Mouse (Mus musculus): ENCODE measurements around the gene Gm27027.

Gene Gm27027

GRCm38 (mm10) chr2:93996254-93996653 lies at the start of gene Gm27027:
TSS of gene Gm27027 (minus strand) at chr2:93996354.
- DNase-seq (ENCODE audit: low spot score in 2 of 2): no peak

GRCm38 (mm10) chr2:94045411-94046090 lies 49.4 kb upstream of the Gm27027 start:
- no peak for DNase-seq (ENCODE audit: low spot score in 2 of 2)

- DNase-seq (ENCODE audit: low spot score in 2 of 2): no peak
These were observed 48.0 kb upstream of the Gm27027 start for GRCm38 (mm10) chr2:94044174-94044573.

- DNase-seq (ENCODE audit: low spot score in 2 of 2): no peak
These were observed 47.5 kb upstream of the Gm27027 start for GRCm38 (mm10) chr2:94043662-94044061.

- no peak for DNase-seq (ENCODE audit: low spot score in 2 of 2)
These were observed 46.3 kb upstream of the Gm27027 start for GRCm38 (mm10) chr2:94042461-94042860.

- DNase-seq (ENCODE audit: low spot score in 2 of 2): no peak
These were observed 44.4 kb upstream of the Gm27027 start for GRCm38 (mm10) chr2:94040391-94041125.

GRCm38 (mm10) chr2:94035428-94036331 lies 39.5 kb upstream of the Gm27027 start:
- peak; percentile 28 to 71 for DNase-seq (ENCODE audit: low spot score in 2 of 2)

- no peak for DNase-seq (ENCODE audit: low spot score in 2 of 2)
These were observed 34.4 kb upstream of the Gm27027 start for GRCm38 (mm10) chr2:94030602-94031001.

GRCm38 (mm10) chr2:94024637-94025036 lies 28.5 kb upstream of the Gm27027 start:
- DNase-seq (ENCODE audit: low spot score in 2 of 2): no peak

GRCm38 (mm10) chr2:94010335-94011291 lies 14.5 kb upstream of the Gm27027 start, which contains the start of gene Alkbh3:
TSS of gene Alkbh3 (minus strand) at chr2:94010807.
- DNase-seq (ENCODE audit: low spot score in 2 of 2): peak; percentile 87 to 93

GRCm38 (mm10) chr2:94002331-94002730 lies 6.2 kb upstream of the Gm27027 start:
- DNase-seq (ENCODE audit: low spot score in 2 of 2): peak; percentile 74 to 91

- DNase-seq (ENCODE audit: low spot score in 2 of 2): no peak
These were observed 5.8 kb upstream of the Gm27027 start for GRCm38 (mm10) chr2:94001918-94002317.

- no peak for DNase-seq (ENCODE audit: low spot score in 2 of 2)
These were observed 5.3 kb upstream of the Gm27027 start for GRCm38 (mm10) chr2:94001411-94001810.

GRCm38 (mm10) chr2:93992810-93993209 lies 3.3 kb downstream of the Gm27027 start:
- no peak for DNase-seq (ENCODE audit: low spot score in 2 of 2)

GRCm38 (mm10) chr2:93992259-93992658 lies 3.9 kb downstream of the Gm27027 start:
- DNase-seq (ENCODE audit: low spot score in 2 of 2): no peak

GRCm38 (mm10) chr2:93991336-93991735 lies 4.8 kb downstream of the Gm27027 start:
- DNase-seq (ENCODE audit: low spot score in 2 of 2): no peak

GRCm38 (mm10) chr2:93988440-93988839 lies 7.7 kb downstream of the Gm27027 start:
- DNase-seq (ENCODE audit: low spot score in 2 of 2): no peak

- DNase-seq (ENCODE audit: low spot score in 2 of 2): no peak
These were observed 13.5 kb downstream of the Gm27027 start for GRCm38 (mm10) chr2:93982457-93983235.

- no peak for DNase-seq (ENCODE audit: low spot score in 2 of 2)
These were observed 16.7 kb downstream of the Gm27027 start for GRCm38 (mm10) chr2:93979249-93980120.
